Mouse (Mus musculus) thymus, postnatal 14 days (tissue): ENCODE data around the gene Gdpd5.
A peak's percentile ranks its signal among the peaks of the same experiment; 100 is the strongest.

Source experiments
- DNase-seq: peaks from one replicate; pipeline ENCODE4 v3.0.0; 2021

Gdpd5 gene

GRCm38 (mm10) chr7:99407598-99407997 is 26.4 kb downstream of the Gdpd5 start:
- DNase-seq, result peak; percentile 15

DNA sequence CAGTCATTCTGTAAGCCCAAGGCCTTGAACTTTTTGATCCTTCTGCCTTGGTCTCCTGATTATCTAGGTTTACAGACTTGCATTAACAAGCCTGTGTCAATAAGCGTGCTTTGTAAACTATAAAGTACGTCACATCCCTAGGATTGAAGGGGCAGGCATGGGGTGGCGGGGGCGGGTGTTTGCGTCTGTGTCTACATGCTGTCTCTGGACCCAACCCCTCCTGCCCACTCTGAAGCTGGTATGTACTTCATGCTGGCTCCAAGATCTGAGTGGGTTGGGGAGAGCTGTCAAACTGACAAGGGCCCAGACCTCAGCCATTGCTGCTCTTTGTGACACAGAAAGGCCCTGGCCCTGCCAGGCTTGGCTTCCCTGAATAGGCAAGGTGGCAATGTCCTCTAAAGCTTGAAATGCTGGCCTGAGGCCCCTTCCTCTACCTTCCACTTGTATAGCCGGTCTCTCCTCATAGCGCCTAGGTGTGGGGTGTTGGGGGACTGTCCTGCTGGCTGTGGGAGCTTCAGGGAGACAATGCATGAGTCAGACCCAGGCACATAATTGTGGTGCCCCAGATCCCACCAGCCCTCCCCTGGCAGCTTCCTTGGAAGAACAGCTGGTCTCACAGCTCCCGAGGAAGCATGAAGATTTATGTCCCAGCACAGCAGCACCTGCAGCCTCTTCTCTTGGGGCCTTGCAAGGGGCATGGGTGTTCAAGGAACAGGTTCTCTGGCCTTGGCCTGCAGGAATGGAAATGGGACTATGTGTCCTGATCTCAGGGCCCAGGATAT is 28.4 kb downstream of the Gdpd5 start:
- DNase-seq, result no peak

DNA sequence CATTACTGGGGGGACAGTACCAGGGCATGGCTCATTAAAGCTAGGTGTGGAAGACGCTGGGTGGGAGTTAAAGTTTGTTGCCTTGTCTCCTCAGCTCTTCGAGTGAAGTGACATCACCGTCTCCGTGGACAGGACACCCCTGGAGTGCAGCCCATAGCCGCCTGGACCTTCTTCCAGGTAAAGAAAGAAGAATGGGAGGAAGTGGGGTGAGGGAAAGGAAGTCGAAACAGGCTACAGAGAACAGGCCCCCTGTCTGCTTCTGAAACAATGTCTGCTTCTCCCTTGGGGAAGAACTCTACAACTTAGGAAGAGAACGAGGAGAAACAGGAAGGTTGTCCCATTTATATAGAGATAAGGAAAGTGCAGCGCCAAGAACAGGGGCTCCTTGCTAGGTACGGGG is 29.1 kb downstream of the Gdpd5 start:
- no peak for DNase-seq

- no peak for DNase-seq
Measured at GRCm38 (mm10) chr7:99411047-99411779, 30.0 kb downstream of the Gdpd5 start.

GRCm38 (mm10) chr7:99415045-99415444 is 33.8 kb downstream of the Gdpd5 start:
- no peak for DNase-seq

- DNase-seq, result no peak
Measured at GRCm38 (mm10) chr7:99419311-99419710, 38.1 kb downstream of the Gdpd5 start.

- no peak for DNase-seq
Measured at GRCm38 (mm10) chr7:99421006-99421405, 39.8 kb downstream of the Gdpd5 start.

GRCm38 (mm10) chr7:99424538-99425155 is 43.4 kb downstream of the Gdpd5 start:
- no peak for DNase-seq

DNA sequence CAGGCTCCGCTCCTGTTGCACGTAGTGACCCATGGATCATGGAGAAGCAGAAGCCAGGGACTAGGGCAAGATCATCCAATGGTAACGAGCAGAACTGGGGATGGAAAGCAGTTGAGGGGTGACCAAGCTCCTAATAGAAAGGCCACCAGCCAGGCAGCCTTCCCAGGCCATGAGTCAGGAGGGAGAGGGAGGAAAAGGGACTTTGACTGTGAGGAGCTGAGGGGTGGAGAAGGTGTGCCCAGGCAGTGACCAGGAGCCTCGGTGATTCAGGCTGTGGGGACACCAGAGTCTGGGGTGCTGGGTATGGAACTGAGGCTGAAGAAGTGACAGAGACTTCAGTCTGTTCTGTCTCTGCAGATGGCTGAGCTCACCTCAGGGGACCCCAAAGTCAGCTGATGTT is 44.5 kb downstream of the Gdpd5 start:
- DNase-seq, result no peak

- no peak for DNase-seq
Measured at GRCm38 (mm10) chr7:99427031-99427430, 45.8 kb downstream of the Gdpd5 start.

- DNase-seq, result no peak
Measured at GRCm38 (mm10) chr7:99427987-99428386, 46.8 kb downstream of the Gdpd5 start.

DNA sequence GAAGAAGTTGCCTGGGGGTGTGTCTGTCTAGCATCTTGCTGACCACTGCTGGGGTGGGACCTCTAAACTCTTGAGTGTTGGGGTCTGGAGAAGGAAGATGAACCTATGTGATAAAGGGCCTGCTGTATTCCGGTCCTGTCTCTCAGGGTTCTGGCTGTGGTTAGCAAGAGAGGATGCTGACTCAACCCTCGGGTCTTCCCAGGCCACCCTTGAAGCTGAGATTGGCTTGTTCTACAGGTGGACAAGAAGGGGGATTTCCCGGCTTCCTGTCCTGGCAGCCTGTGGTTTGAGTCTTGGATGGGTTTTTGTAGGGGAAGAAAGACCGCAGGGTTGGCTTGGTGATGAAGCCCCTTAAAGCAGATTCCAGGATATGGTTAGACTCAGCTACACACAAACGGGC is 47.6 kb downstream of the Gdpd5 start:
- no peak for DNase-seq

DNA sequence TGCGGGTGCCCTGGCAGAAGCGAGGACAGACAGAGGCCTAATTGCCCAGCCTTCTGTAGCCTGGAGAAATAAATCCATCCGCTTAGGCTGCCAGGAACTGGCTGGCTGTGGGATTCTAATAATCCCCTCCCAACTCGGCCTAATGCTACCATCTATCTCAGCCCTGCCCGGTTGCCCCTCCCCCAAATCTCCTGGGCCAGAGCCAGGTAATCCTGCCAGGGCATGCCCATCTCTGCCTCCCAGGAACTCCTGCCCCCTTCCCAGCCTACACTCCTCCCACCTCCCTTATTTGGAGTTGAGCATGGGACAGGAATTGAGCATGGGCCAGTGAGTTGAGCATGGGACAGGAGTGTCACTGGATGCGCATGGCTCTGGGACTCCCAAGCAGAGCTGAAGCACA is 48.6 kb downstream of the Gdpd5 start:
- DNase-seq, result no peak

GRCm38 (mm10) chr7:99430246-99430645 is 49.0 kb downstream of the Gdpd5 start:
- no peak for DNase-seq

DNA sequence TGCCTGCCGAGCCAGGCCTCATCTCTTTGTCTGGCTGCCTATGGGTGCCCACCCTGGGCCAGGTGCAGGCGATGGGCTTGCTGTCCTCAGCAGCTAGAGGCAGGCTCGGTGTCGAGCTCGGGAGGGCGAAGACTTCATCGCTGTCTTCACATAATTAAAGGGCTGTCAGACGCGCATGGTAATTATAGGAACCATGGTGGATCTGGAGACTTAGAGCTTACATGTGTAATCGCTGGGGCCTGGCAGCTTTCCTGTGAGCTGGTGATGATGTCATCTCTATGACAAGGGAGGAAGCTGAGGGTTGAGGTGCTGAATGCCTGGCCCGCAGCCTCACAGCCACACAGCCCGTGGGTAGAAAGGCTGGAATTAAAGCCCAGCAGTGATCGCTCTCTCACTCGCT is 51.0 kb downstream of the Gdpd5 start:
- DNase-seq, result no peak

- DNase-seq, result no peak
Measured at GRCm38 (mm10) chr7:99432863-99433262, 51.6 kb downstream of the Gdpd5 start.

GRCm38 (mm10) chr7:99434672-99435250 is 53.5 kb downstream of the Gdpd5 start:
- DNase-seq, result no peak

GRCm38 (mm10) chr7:99436530-99436929 is 55.3 kb downstream of the Gdpd5 start:
- DNase-seq, result no peak

- DNase-seq, result no peak
Measured at GRCm38 (mm10) chr7:99438881-99439280, 57.7 kb downstream of the Gdpd5 start.

- DNase-seq, result no peak
Measured at GRCm38 (mm10) chr7:99441534-99442072, 60.4 kb downstream of the Gdpd5 start.

DNA sequence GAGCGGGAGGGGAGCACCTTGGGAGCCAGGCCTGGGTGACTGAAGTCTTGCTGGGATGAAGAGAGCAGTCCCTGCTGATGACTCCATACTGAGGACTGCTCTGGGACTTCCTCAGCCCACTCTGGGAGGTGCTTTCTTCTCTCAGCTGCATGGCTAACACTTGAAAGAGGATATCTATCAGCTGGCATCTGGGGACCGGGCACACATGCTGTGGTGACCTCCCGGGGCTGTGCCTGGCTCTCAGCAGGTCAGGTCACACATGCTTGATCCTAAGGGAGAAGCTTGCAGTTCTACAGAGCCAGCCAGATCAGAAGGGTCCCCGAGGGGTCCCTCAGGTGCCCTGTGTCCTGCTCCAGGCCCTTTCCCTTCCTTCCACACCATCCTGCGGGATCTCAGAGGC is 62.0 kb downstream of the Gdpd5 start:
- DNase-seq, result no peak

DNA sequence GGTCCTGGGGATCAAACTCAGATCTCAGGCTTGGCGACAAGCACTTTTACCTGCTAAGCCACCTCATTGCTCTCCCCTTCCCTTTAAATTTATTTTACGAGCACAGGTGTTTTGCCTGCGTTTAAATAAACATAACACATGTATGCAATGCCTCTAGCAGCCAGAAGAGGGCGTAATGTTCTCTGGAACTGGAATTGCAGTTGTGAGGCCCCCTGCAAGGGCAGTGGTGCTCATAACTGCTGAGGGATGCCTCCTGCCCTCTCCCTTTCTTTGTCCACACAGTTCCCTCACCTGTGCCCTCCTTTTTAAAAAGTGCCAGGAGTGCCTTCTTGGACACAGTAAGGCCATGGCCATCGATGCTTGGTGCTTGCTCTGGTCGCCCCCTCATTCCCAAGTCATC is 62.8 kb downstream of the Gdpd5 start:
- DNase-seq, result peak; percentile 18

DNA sequence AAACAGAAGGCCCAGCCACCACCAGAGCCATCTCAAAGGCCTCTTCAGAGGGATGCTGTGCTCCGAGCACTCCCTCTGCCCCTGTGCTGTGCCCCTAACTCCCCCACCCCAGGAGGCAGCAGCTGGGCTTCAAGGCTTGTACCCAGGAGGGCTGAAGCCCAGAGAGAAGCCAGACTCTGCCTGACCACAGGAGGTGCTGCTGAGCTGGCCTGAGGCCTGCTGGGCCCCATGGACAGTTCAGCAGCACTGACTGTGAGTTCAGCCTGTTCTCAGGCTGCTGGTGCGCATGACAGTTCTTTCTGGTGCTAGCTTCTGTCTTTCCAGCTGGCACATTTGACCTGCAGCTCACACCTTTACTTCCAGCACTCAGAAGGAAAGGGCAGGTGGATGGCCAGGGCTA is 64.6 kb downstream of the Gdpd5 start:
- no peak for DNase-seq
